Comparison of ENCODE assay signal across 8 mouse cellular contexts in genomic region chr12:105786113-105786512, GRCm38 (mm10). TPM values are rescaled to one million over a fixed set of nuclear protein-coding genes. Genes with fewer than 3 reads are reported as not detected.
DNase-seq lines count a peak whose midpoint lies in the region; ATAC-seq and TF ChIP-seq lines count a peak whose summit lies in the region.

No protein-coding gene starts in this region.

- DNase-seq in left cerebral cortex, adult 2 months (ENCODE audit: extremely low spot score in 1 of 2, low spot score in 2 of 2) = no peak
- DNase-seq in left cerebral cortex, postnatal 36 days (ENCODE audit: low spot score in 2 of 2) = no peak
- no peak for DNase-seq in limb, embryonic 11.5 days (ENCODE audit: low spot score)
- no peak for DNase-seq in layer of hippocampus, adult 8-10 months (ENCODE audit: low spot score in 2 of 2)
- no peak for DNase-seq in cerebellum, adult 11-12 months

- H3K9me3 ChIP-seq in embryonic facial prominence, embryonic 15.5 days (replicated peaks) = no peaks in the 10 kb centered on the region
- no peaks in the 10 kb centered on the region for H3K9me3 ChIP-seq in limb, embryonic 11.5 days (ENCODE audit: control insufficient read depth, low read length)

- H3K4me3 ChIP-seq in left cerebral cortex, adult 2 months = peak overlapping the region; percentile 91
- H3K4me3 ChIP-seq in embryonic facial prominence, embryonic 15.5 days (replicated peaks) = peak overlapping the region; percentile 72
- peak overlapping the region; percentile 74; the same call in 1 of the 2 replicates for H3K4me3 ChIP-seq in limb, embryonic 11.5 days (ENCODE audit: low read depth, low read length)
- H3K4me3 ChIP-seq in olfactory bulb, adult 2 months (ENCODE audit: insufficient read depth, low read depth, low read length) = 0 out of 2 replicates have a peak overlapping the region, but pooled peaks have one; percentile 16

- intact Hi-C loops in left cerebral cortex, adult 2 months (cut with DNase I) = no loop called here
- intact Hi-C loops in left cerebral cortex, postnatal 36 days (cut with DNase I) = no loop called here

- no peak overlapping the region for H3K27ac ChIP-seq in left cerebral cortex, adult 2 months
- no peak overlapping the region for H3K27ac ChIP-seq in embryonic facial prominence, embryonic 15.5 days (replicated peaks)
- no peak overlapping the region for H3K27ac ChIP-seq in limb, embryonic 11.5 days (replicated peaks; ENCODE audit: low read depth, low read length)
- H3K27ac ChIP-seq in olfactory bulb, adult 2 months (ENCODE audit: insufficient read depth, low read depth, low read length) = no peak overlapping the region

- H3K36me3 ChIP-seq in embryonic facial prominence, embryonic 15.5 days = no peaks in the 10 kb centered on the region
- H3K36me3 ChIP-seq in limb, embryonic 11.5 days (ENCODE audit: control insufficient read depth, insufficient read depth, low read length) = peaks cover 3% of the 10 kb centered on the region; the same call in 1 of the 2 replicates

- ATAC-seq in embryonic facial prominence, embryonic 15.5 days (ENCODE audit: insufficient number of reproducible peaks, low FRiP score, low TSS enrichment, low read depth) = no peak
- no peak for ATAC-seq in limb, embryonic 11.5 days (ENCODE audit: insufficient number of reproducible peaks, low FRiP score, low TSS enrichment, low read depth)
- no peak for ATAC-seq in erythroid progenitor cell, adult 5-6 weeks (replicated peaks; ENCODE audit: low FRiP score, poor library complexity, severe bottlenecking)

- H3K4me2 ChIP-seq in embryonic facial prominence, embryonic 15.5 days (replicated peaks) = peak overlapping the region; percentile 69
- H3K4me2 ChIP-seq in limb, embryonic 11.5 days (ENCODE audit: low read depth, severe bottlenecking) = peak overlapping the region; percentile 51

- WGBS in embryonic facial prominence, embryonic 15.5 days = 69% methylated on average over 1 of the region's 1 CpGs
- 74% methylated on average over 1 of the region's 1 CpGs for WGBS in limb, embryonic 11.5 days
- WGBS in olfactory bulb, adult 2 months = 41% methylated on average over 1 of the region's 1 CpGs

- no peaks in the 10 kb centered on the region for H3K27me3 ChIP-seq in embryonic facial prominence, embryonic 15.5 days
- no peaks in the 10 kb centered on the region for H3K27me3 ChIP-seq in limb, embryonic 11.5 days (ENCODE audit: control insufficient read depth, insufficient read depth, low read length)

- peaks cover 20% of the 10 kb centered on the region for H3K4me1 ChIP-seq in embryonic facial prominence, embryonic 15.5 days
- peaks cover 3% of the 10 kb centered on the region; the same call in 1 of the 2 replicates for H3K4me1 ChIP-seq in limb, embryonic 11.5 days (ENCODE audit: control insufficient read depth, insufficient read depth, low read length)
- H3K4me1 ChIP-seq in olfactory bulb, adult 2 months (ENCODE audit: control insufficient read depth, insufficient read depth, low read length) = peaks cover 7% of the 10 kb centered on the region; the same call in 1 of the 2 replicates

- TF ChIP-seq CTCF in left cerebral cortex, adult 2 months (IDR thresholded peaks at IDR 0.05) = no peak
- no peak for TF ChIP-seq CTCF in olfactory bulb, adult 2 months (IDR thresholded peaks at IDR 0.05; ENCODE audit: insufficient read depth, low read depth, low read length)

- peak overlapping the region; percentile 83; the same call in 1 of the 2 replicates for H3K9ac ChIP-seq in embryonic facial prominence, embryonic 15.5 days
- H3K9ac ChIP-seq in limb, embryonic 11.5 days (ENCODE audit: low read length) = no peak overlapping the region

- no peak for TF ChIP-seq POLR2A in olfactory bulb, adult 2 months (IDR thresholded peaks at IDR 0.05; ENCODE audit: insufficient read depth, low read depth, low read length)

RNA-seq across cellular contexts. Expression of gene Papola, which starts 1.6 kb away (rescaled TPM):
- 100 to 1,000 TPM; 142 to 162 TPM for total RNA-seq in left cerebral cortex, adult 2 months (2021)
- 100 to 1,000 TPM; 122 to 164 TPM for total RNA-seq in left cerebral cortex, postnatal 36 days (2021)
- 180 and 186 TPM in 2 replicates for polyA plus RNA-seq in embryonic facial prominence, embryonic 15.5 days (2015; fragmentation: Nextera tagmentation; extraction: Ambion mirVana)
- polyA plus RNA-seq in limb, embryonic 11.5 days (2014; fragmentation: Nextera tagmentation; extraction: Ambion mirVana) = 226 and 249 TPM in 2 replicates
- polyA plus RNA-seq in olfactory bulb, adult 2 months (2012; ENCODE audit: insufficient read depth, insufficient read length, low replicate concordance, missing spikeins) = 142 and 313 TPM in 2 replicates
- 100 to 1,000 TPM; 136 to 186 (median 159) TPM for total RNA-seq in layer of hippocampus, adult 8-10 months (2022)
- 104 and 179 TPM in 2 replicates for total RNA-seq in erythroid progenitor cell, adult 5-6 weeks (2015; ENCODE audit: low replicate concordance)
- 74.6 and 104 TPM in 2 replicates for total RNA-seq in erythroid progenitor cell, adult 5-6 weeks (2017; ENCODE audit: low replicate concordance)

Comparison
In these comparisons a context has a peak if more than half of its experiments do, and no peak if none do; other contexts are left out.
1. H3K4me3 ChIP-seq: peak in every context shown above with its lines; median percentile 91 in left cerebral cortex, adult 2 months; 74 in limb, embryonic 11.5 days; 72 in embryonic facial prominence, embryonic 15.5 days; 16 in olfactory bulb, adult 2 months.